Mouse (Mus musculus): ENCODE measurements around the gene Col12a1. TPM values are rescaled to one million over a fixed set of nuclear protein-coding genes. Genes with fewer than 3 reads are reported as not detected.
A peak's percentile ranks its signal among the peaks of the same experiment; 100 is the strongest.

Gene Col12a1
- total RNA-seq, 2 experiments from 2014 or later, result 6.5 to 7.7 TPM

GRCm38 (mm10) chr9:79610286-79610685 lies 108.3 kb downstream of the Col12a1 start:
- intact Hi-C loops (cut with DNase I), result no loop called here
- no peak for DNase-seq (ENCODE audit: low spot score in 2 of 2)

- intact Hi-C loops (cut with DNase I), result no loop called here
- no peak for DNase-seq (ENCODE audit: low spot score in 2 of 2)
These were observed 109.0 kb downstream of the Col12a1 start for GRCm38 (mm10) chr9:79609661-79610060.

GRCm38 (mm10) chr9:79608795-79609194 lies 109.8 kb downstream of the Col12a1 start:
- no peak for DNase-seq (ENCODE audit: low spot score in 2 of 2)
- intact Hi-C loops (cut with DNase I), result no loop called here

GRCm38 (mm10) chr9:79608062-79608531 lies 110.5 kb downstream of the Col12a1 start:
- DNase-seq (ENCODE audit: low spot score in 2 of 2), result peak in 1 of 2 experiments; percentile 14

GRCm38 (mm10) chr9:79606122-79606521 lies 112.5 kb downstream of the Col12a1 start:
- intact Hi-C loops (cut with DNase I), result no loop called here

More at GRCm38 (mm10) chr9:79608062-79608531, 110.5 kb downstream of the Col12a1 start:
- intact Hi-C loops (cut with DNase I), result no loop called here

GRCm38 (mm10) chr9:79605722-79606121 lies 112.9 kb downstream of the Col12a1 start:
- DNase-seq (ENCODE audit: low spot score in 2 of 2), result no peak
- intact Hi-C loops (cut with DNase I), result no loop called here

More at GRCm38 (mm10) chr9:79606122-79606521, 112.5 kb downstream of the Col12a1 start:
- DNase-seq (ENCODE audit: low spot score in 2 of 2), result no peak

GRCm38 (mm10) chr9:79604546-79604945 lies 114.1 kb downstream of the Col12a1 start:
- DNase-seq (ENCODE audit: low spot score in 2 of 2), result no peak
- intact Hi-C loops (cut with DNase I), result no loop called here

- intact Hi-C loops (cut with DNase I), result no loop called here
- no peak for DNase-seq (ENCODE audit: low spot score in 2 of 2)
These were observed 115.2 kb downstream of the Col12a1 start for GRCm38 (mm10) chr9:79603448-79603847.

- intact Hi-C loops (cut with DNase I), result no loop called here
These were observed 118.4 kb downstream of the Col12a1 start for GRCm38 (mm10) chr9:79600237-79600570.

GRCm38 (mm10) chr9:79599395-79600236 lies 119.0 kb downstream of the Col12a1 start:
- intact Hi-C loops (cut with DNase I), result no loop called here
- DNase-seq (ENCODE audit: low spot score in 2 of 2), result no peak

More at GRCm38 (mm10) chr9:79600237-79600570, 118.4 kb downstream of the Col12a1 start:
- no peak for DNase-seq (ENCODE audit: low spot score in 2 of 2)

GRCm38 (mm10) chr9:79598578-79598977 lies 120.1 kb downstream of the Col12a1 start:
- no peak for DNase-seq (ENCODE audit: low spot score in 2 of 2)
- intact Hi-C loops (cut with DNase I), result no loop called here

- intact Hi-C loops (cut with DNase I), result no loop called here
- peak in 1 of 2 experiments; percentile 37 for DNase-seq (ENCODE audit: low spot score in 2 of 2)
These were observed 132.0 kb downstream of the Col12a1 start for GRCm38 (mm10) chr9:79586415-79587195.

- peak in 1 of 2 experiments; percentile 36 for DNase-seq (ENCODE audit: low spot score in 2 of 2)
- intact Hi-C loops (cut with DNase I), result no loop called here
These were observed 151.8 kb downstream of the Col12a1 start for GRCm38 (mm10) chr9:79566838-79567237.

- intact Hi-C loops (cut with DNase I), result no loop called here
- DNase-seq (ENCODE audit: low spot score in 2 of 2), result peak; percentile 6 to 87
These were observed 165.3 kb downstream of the Col12a1 start for GRCm38 (mm10) chr9:79553297-79553696.

Other genes starting within 250 kb of the Col12a1 start
- gene Cox7a2, start 41.0 kb upstream of the Col12a1 start, total RNA-seq (2021), result 100 to 1,000 TPM; 397 to 417 TPM
- 100 to 1,000 TPM; 255 to 267 TPM for gene Tmem30a, start 74.7 kb upstream of the Col12a1 start, total RNA-seq (2021)